Mouse (Mus musculus): Measurements from ENCODE around the gene C2cd3.

GRCm38 (mm10) chr7:100480175-100480574 lies 108.1 kb downstream of the C2cd3 start:
- TF ChIP-seq CTCF (IDR thresholded peaks at IDR 0.05; ENCODE audit: control insufficient read depth, insufficient read depth, insufficient replicate concordance, low read depth, low read length) (no peak), POLR2A (IDR thresholded peaks at IDR 0.05; ENCODE audit: control insufficient read depth, low read depth, low read length) (no peak)
